Mouse (Mus musculus) neural tube, embryonic 12.5 days (tissue): ENCODE results near the gene Pfkm. TPM values are rescaled to one million over a fixed set of nuclear protein-coding genes. Genes with fewer than 3 reads are reported as not detected.
A peak's percentile ranks its signal among the peaks of the same experiment; 100 is the strongest.

Source experiments
- ATAC-seq: fragments of 200-750 bp; cut with Nextera tagmentation; 2 replicates; pipeline ENCODE4 v1.8.0; 2017; ENCODE audit warnings: low read depth, mild to moderate bottlenecking, moderate TSS enrichment, moderate library complexity; ENCODE audit not compliant: low FRiP score
- H3K27ac ChIP-seq: fragments of 300-500 bp; sonication (generic); 2 replicates; pipeline ENCODE4 v1.5.1; 2016
- H3K27me3 ChIP-seq: fragments of 300-500 bp; sonication (generic); replicated peaks from 2 replicates; pipeline ENCODE4 v1.6.1; 2016; ENCODE audit warnings: mild to moderate bottlenecking
- H3K36me3 ChIP-seq: fragments of 300-500 bp; sonication (generic); 2 replicates; pipeline ENCODE4 v1.6.1; 2016; ENCODE audit warnings: mild to moderate bottlenecking
- H3K4me1 ChIP-seq: fragments of 300-500 bp; sonication (generic); 2 replicates; pipeline ENCODE4 v1.6.1; 2016
- H3K4me2 ChIP-seq: fragments of 300-500 bp; sonication (generic); replicated peaks from 2 replicates; pipeline ENCODE4 v1.6.1; 2016; ENCODE audit warnings: mild to moderate bottlenecking
- H3K4me3 ChIP-seq: fragments of 300-500 bp; sonication (generic); 2 replicates; pipeline ENCODE4 v1.5.1; 2016
- H3K9ac ChIP-seq: fragments of 300-500 bp; sonication (generic); 2 replicates; pipeline ENCODE4 v1.6.1; 2016; ENCODE audit warnings: mild to moderate bottlenecking
- H3K9me3 ChIP-seq: fragments of 300-500 bp; sonication (generic); 2 replicates; pipeline ENCODE4 v1.6.1; 2016; ENCODE audit warnings: mild to moderate bottlenecking
- WGBS: fragments of 180-500 bp; shearing (Covaris S2); methylation state at CpG from one replicate; pipeline ENCODE4 v1.1.7; 2016; 5-methylcytosine and 5-hydroxymethylcytosine counted together
- polyA plus RNA-seq: library from polyadenylated mRNA; unstranded; fragments of >200 nt; fragmentation: Nextera tagmentation; extraction: Ambion mirVana; gene quantifications from 2 replicates; pipeline ENCODE4 v1.2.1, GENCODE M21; 2016

The Pfkm gene
- polyA plus RNA-seq, 1 experiment from 2014 or later, result 50.4 TPM

- Histone ChIP-seq H3K4me2 (peak within 1 kb of the TSS; percentile 81), H3K9ac (peak within 1 kb of the TSS; percentile 65), H3K4me3 (peak within 1 kb of the TSS; percentile 52), H3K27me3 (peaks cover 41% of the 10 kb centered on the region), H3K27ac (peak within 1 kb of the TSS; percentile 79), H3K9me3 (no peaks in the 10 kb centered on the region), H3K4me1 (peaks cover 24% of the 10 kb centered on the region), H3K36me3 (no peaks in the 10 kb centered on the region)
- 1% methylated on average over 18 of the region's 18 CpGs for WGBS
- ATAC-seq, result no peak; the same call in 1 of the 2 replicates
Measured at GRCm38 (mm10) chr15:98166963-98167644, 74.7 kb downstream of the Pfkm start, which contains the start of gene Ccdc184. TSS of gene Ccdc184 (plus strand) at chr15:98167158.

DNA sequence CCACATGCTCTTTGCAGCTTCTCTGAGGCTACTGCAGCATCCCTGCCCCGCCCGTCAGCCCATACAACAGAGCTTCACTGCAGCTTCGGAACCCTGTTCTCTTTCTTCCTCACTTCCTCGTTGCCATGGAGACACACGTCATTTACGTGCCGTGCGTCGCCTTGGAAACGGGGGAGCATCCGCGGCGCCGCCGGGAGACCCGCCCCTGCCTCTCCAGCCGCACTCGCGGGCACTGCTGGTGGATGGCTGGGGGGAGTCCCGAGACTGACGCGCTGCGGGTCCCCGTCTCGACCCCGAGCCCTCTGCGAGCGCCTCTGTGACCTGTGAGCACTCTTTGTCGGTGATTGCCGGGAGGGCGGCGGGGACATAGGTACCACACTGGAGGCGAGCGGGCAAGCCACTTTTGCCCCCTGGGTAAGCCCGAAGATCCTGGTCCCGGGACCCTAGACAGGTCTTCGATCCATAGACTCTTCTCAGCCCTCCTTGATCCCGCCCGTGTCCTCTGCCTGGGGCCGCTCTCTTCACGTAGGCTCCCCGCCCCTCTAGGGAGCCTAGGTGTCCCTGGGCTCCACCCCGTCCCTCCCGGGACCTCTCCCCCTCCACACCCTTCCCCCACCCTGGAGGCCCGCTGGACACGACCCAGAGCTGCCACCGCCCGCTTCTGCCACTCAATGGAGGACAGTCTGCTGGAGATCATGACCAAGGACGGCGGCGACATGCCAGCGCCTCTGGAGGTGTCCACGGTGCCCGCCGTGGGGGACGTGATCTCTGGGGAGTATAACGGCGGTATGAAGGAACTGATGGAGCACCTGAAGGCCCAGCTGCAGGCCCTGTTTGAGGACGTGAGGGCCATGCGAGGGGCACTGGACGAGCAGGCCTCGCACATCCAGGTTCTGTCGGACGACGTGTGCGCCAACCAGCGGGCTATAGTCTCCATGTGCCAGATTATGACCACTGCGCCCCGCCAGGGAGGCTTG lies 75.5 kb downstream of the Pfkm start:
- 1% methylated on average over 69 of the region's 69 CpGs for WGBS
- Histone ChIP-seq H3K4me1 (peaks cover 24% of the 10 kb centered on the region), H3K27me3 (peaks cover 44% of the 10 kb centered on the region)

DNA sequence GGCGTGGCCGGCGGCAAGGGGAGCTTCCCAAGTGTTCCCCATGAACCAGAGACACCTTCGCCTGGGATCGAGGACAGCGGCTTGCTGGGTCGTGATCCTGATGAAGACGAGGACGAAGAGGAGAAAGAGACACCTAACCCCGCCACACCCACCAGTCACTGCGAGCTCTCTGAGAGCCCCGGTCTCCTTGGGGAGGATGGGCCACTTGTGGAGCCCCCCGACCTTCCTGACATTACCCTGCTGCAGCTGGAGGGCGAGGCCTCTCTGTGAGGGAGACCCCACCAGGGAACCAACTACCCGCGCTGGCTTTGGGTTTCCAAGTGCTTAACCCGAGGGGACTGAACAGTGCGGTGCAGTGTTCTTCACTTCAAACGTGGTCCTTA lies 76.2 kb downstream of the Pfkm start:
- peak overlapping the region; percentile 81 for H3K4me2 ChIP-seq
- H3K36me3 ChIP-seq, result no peaks in the 10 kb centered on the region
- H3K9me3 ChIP-seq, result no peaks in the 10 kb centered on the region
- no peak overlapping the region for H3K27ac ChIP-seq
- peak overlapping the region; percentile 65 for H3K9ac ChIP-seq
- H3K4me3 ChIP-seq, result peak overlapping the region; percentile 52
- WGBS, result 2% methylated on average over 19 of the region's 19 CpGs
- H3K27me3 ChIP-seq, result peaks cover 44% of the 10 kb centered on the region
- ATAC-seq, result no peak
- peaks cover 24% of the 10 kb centered on the region for H3K4me1 ChIP-seq

More for the DNA sequence above, 75.5 kb downstream of the Pfkm start:
- H3K9me3 ChIP-seq, result no peaks in the 10 kb centered on the region
- H3K36me3 ChIP-seq, result no peaks in the 10 kb centered on the region
- H3K4me3 ChIP-seq, result peak overlapping the region; percentile 52
- peak; percentile 93 for ATAC-seq
- H3K9ac ChIP-seq, result peak overlapping the region; percentile 65
- H3K4me2 ChIP-seq, result peak overlapping the region; percentile 81
- H3K27ac ChIP-seq, result peak overlapping the region; percentile 79

- no peak overlapping the region for H3K27ac ChIP-seq
- H3K4me3 ChIP-seq, result 0 out of 2 replicates have a peak overlapping the region, but pooled peaks have one; percentile 7
- H3K9ac ChIP-seq, result 0 out of 2 replicates have a peak overlapping the region, but pooled peaks have one; percentile 21
- H3K27me3 ChIP-seq, result peaks cover 42% of the 10 kb centered on the region
- H3K9me3 ChIP-seq, result no peaks in the 10 kb centered on the region
- H3K4me1 ChIP-seq, result peaks cover 24% of the 10 kb centered on the region
- WGBS, result 38% methylated on average over 7 of the region's 7 CpGs
- peak overlapping the region; percentile 81 for H3K4me2 ChIP-seq
- H3K36me3 ChIP-seq, result no peaks in the 10 kb centered on the region
- ATAC-seq, result no peak
Measured at GRCm38 (mm10) chr15:98170365-98170764, 78.0 kb downstream of the Pfkm start.

GRCm38 (mm10) chr15:98170917-98171316 lies 78.5 kb downstream of the Pfkm start:
- no peak for ATAC-seq
- no peaks in the 10 kb centered on the region for H3K36me3 ChIP-seq
- H3K4me2 ChIP-seq, result peak overlapping the region; percentile 81
- WGBS, result 71% methylated on average over 9 of the region's 9 CpGs
- H3K27me3 ChIP-seq, result peaks cover 37% of the 10 kb centered on the region
- no peaks in the 10 kb centered on the region for H3K9me3 ChIP-seq
- H3K4me1 ChIP-seq, result peaks cover 24% of the 10 kb centered on the region
- H3K4me3 ChIP-seq, result no peak overlapping the region
- no peak overlapping the region for H3K27ac ChIP-seq
- H3K9ac ChIP-seq, result no peak overlapping the region

DNA sequence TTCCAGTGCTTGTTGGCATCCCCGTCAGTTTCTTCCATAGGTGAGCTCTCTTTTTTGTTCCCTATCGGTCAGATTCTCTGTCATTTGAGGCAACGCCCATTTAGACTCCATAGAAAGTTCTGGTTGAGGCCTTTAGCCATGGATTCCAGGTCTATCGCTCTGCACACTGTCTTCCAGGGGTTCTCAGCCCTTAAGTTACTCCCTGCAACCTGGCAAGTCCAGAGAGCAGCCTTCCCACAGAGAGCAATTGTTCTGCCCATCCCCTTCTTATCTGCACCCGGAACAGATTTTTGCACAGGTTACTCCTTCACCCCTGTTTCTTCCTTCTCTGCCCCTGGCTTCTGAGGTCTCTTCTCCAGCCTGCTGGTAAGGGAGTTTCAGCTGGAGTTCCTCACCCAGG lies 79.7 kb downstream of the Pfkm start:
- Histone ChIP-seq H3K9ac (no peak overlapping the region), H3K27me3 (peaks cover 39% of the 10 kb centered on the region), H3K4me3 (no peak overlapping the region), H3K9me3 (no peaks in the 10 kb centered on the region), H3K4me2 (no peak overlapping the region), H3K27ac (no peak overlapping the region), H3K4me1 (peaks cover 20% of the 10 kb centered on the region), H3K36me3 (no peaks in the 10 kb centered on the region)
- 74% methylated on average over 5 of the region's 5 CpGs for WGBS
- no peak for ATAC-seq

- no peak overlapping the region for H3K4me3 ChIP-seq
- H3K4me1 ChIP-seq, result peaks cover 10% of the 10 kb centered on the region
- no peak for ATAC-seq
- no peak overlapping the region for H3K9ac ChIP-seq
- WGBS, result 31% methylated on average over 8 of the region's 8 CpGs
- no peak overlapping the region for H3K4me2 ChIP-seq
- H3K36me3 ChIP-seq, result no peaks in the 10 kb centered on the region
- H3K27me3 ChIP-seq, result peaks cover 28% of the 10 kb centered on the region
- no peaks in the 10 kb centered on the region for H3K9me3 ChIP-seq
- no peak overlapping the region for H3K27ac ChIP-seq
Measured at GRCm38 (mm10) chr15:98173821-98174220, 81.4 kb downstream of the Pfkm start.

DNA sequence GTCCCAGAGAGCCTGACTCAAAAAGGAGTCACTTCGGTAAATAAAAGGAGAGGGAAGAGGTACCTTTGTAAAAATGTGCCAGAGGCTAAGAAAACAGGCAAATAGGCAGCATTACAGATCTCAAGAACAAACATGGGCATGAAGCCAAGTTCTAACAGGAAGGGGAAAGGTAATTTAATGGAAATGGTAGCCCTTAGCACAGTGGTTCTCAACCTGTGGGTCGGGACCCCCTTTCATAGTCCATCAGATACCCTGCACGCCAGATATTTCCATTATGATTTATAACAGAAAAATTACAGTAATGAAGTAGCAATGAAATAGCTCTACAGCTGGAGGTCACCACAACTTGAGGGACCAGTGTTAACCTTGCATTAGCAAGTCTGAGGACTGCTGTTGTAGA lies 84.9 kb downstream of the Pfkm start:
- Histone ChIP-seq H3K27me3 (peaks cover 4% of the 10 kb centered on the region; the same call in 1 of the 2 replicates), H3K4me2 (no peak overlapping the region), H3K4me1 (peaks cover 8% of the 10 kb centered on the region; the same call in 1 of the 2 replicates), H3K36me3 (no peaks in the 10 kb centered on the region), H3K27ac (no peak overlapping the region), H3K9me3 (no peaks in the 10 kb centered on the region), H3K9ac (no peak overlapping the region), H3K4me3 (no peak overlapping the region)
- no peak for ATAC-seq
- WGBS, result 65% methylated on average over 3 of the region's 3 CpGs

- 0 out of 2 replicates have a peak overlapping the region, but pooled peaks have one; percentile 43 for H3K27ac ChIP-seq
- no peaks in the 10 kb centered on the region for H3K36me3 ChIP-seq
- peak overlapping the region; percentile 76 for H3K4me2 ChIP-seq
- H3K4me3 ChIP-seq, result peak overlapping the region; percentile 43
- ATAC-seq, result no peak
- H3K9me3 ChIP-seq, result no peaks in the 10 kb centered on the region
- H3K9ac ChIP-seq, result peak overlapping the region; percentile 45
- 0 out of 2 replicates have a peak, but pooled peaks cover 3% of the 10 kb centered on the region for H3K27me3 ChIP-seq
- 6% methylated on average over 26 of the region's 26 CpGs for WGBS
- H3K4me1 ChIP-seq, result peaks cover 8% of the 10 kb centered on the region; the same call in 1 of the 2 replicates
Measured at GRCm38 (mm10) chr15:98180567-98181131, 88.3 kb downstream of the Pfkm start.

- Histone ChIP-seq H3K9ac (peak overlapping the region; percentile 45), H3K27ac (0 out of 2 replicates have a peak overlapping the region, but pooled peaks have one; percentile 43), H3K4me2 (peak overlapping the region; percentile 76), H3K4me1 (peaks cover 8% of the 10 kb centered on the region; the same call in 1 of the 2 replicates), H3K9me3 (no peaks in the 10 kb centered on the region), H3K27me3 (0 out of 2 replicates have a peak, but pooled peaks cover 3% of the 10 kb centered on the region), H3K36me3 (no peaks in the 10 kb centered on the region), H3K4me3 (peak overlapping the region; percentile 43)
- under 1% methylated on average over 30 of the region's 30 CpGs for WGBS
- peak; percentile 98 for ATAC-seq
Measured at GRCm38 (mm10) chr15:98181132-98181711, 88.8 kb downstream of the Pfkm start.
